Mouse (Mus musculus) embryonic stem cell, embryonic (primary cell): ENCODE data around the gene Gm29776.

Source experiments
- CTCF ChIA-PET, 4 experiments: fragments of 300-600 bp in 2 of 4; fragments of 350-600 bp in 2 of 4; sonication (Branson Sonifier 250); formaldehyde crosslinking; loops; one replicate each; lab custom pipeline; 2022; ENCODE audit warnings: inconsistent platforms in 2 of 4; lab: Charles Lee
- POLR2A ChIA-PET, 4 experiments: fragments of 300-600 bp in 2 of 4; fragments of 350-600 bp in 2 of 4; sonication (Branson Sonifier 250); formaldehyde crosslinking; loops; one replicate each; lab custom pipeline; 2022; ENCODE audit warnings: antibody characterized with exemption in 4 of 4, inconsistent platforms in 1 of 4; lab: Charles Lee

The Gm29776 gene

DNA sequence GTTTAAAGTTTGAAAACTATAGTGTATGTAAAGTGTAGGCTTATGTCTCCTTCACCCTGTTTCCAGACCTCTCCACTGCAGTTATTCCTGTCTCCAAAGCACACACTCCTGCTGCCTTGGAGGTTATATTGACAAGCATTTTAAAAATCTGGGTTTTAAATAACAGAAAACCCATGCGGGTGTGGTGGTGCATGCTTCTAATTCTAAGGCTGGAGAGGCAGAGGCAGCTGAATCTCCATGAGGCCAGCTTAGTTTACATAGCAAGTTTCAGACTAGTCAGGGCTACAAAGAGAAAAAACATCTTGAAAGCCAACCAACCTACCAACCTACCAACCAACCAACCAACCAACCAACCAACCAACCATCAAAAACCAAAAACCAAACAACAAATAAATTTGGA lies 16.8 kb upstream of the Gm29776 start:
- CTCF ChIA-PET: interaction anchor here (0.5 to 6.2 kb wide), 15 partner anchors 10 to 312 kb away, joined by 3 to 130 read pairs (median 4); no protein-coding TSS in a partner anchor
- POLR2A ChIA-PET: interaction anchor here in 3 of 4 experiments (0.9 to 4.3 kb wide), 12 partner anchors 9 to 282 kb away, joined by 3 to 27 read pairs (median 4); partner anchors contain the start of genes 1700123O20Rik (in 2 of the 3) and Acin1 (in 2 of the 3)

DNA sequence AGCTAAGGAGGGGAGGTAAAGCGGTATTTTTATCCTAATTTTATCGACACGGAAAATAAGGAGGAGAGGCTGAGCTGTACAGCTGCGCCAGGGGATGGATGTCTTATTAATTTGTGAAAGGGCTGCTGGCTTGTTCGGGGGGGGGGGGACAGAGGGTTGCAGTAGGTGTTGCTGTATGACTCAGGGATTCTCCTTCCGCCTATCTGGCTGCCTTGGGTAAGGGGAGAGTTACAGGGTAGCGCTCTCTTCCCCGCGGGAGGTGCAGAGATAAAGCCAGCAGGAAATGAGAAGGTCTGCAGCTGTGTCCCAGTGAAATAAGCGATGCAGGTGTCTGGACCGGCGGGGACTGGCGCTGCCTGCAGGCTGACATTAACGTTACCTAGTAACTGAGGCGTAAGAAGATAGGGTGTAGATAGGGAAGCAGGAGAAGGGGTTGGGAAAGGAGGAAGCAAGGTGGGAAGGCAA lies 16.0 kb upstream of the Gm29776 start:
- CTCF ChIA-PET: interaction anchor here (0.5 to 6.2 kb wide), 31 partner anchors 9 to 943 kb away, joined by 3 to 130 read pairs (median 4); partner anchors contain the start of gene Ngdn (in 1 of the 4)
- POLR2A ChIA-PET: interaction anchor here (0.6 to 4.3 kb wide), 15 partner anchors 8 to 265 kb away, joined by 3 to 27 read pairs (median 5); partner anchors contain the start of genes 1700123O20Rik (in 2 of the 4) and Acin1 (in 2 of the 4)

GRCm38 (mm10) chr14:54714121-54714520 lies 15.5 kb upstream of the Gm29776 start:
- CTCF ChIA-PET: interaction anchor here (0.6 to 6.2 kb wide), 29 partner anchors 8 to 943 kb away, joined by 3 to 130 read pairs (median 4); partner anchors contain the start of gene Ngdn (in 1 of the 4)
- POLR2A ChIA-PET: interaction anchor here (0.6 to 4.3 kb wide), 16 partner anchors 8 to 265 kb away, joined by 3 to 27 read pairs (median 4); partner anchors contain the start of genes 1700123O20Rik (in 2 of the 4) and Acin1 (in 2 of the 4)

DNA sequence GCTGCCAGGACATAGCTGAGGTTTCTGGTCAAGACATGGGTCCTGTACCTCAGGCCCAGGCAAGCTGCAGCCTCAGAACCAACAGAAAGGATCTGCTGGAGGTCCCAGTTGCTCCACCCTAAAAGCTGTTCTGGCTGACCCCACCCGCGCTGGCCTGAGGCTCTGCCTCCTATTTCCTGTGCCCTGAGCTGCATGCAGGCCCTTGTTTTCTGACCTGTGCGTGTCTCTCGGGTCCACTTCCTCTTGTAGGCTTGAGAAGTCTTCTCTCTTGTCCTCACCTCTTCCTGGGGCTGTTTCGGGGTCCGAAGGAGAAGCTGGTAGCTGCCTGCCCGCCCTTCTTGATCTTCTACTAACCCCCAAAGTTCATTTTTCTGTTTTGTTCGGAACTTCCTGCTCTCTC lies 14.2 kb upstream of the Gm29776 start:
- POLR2A ChIA-PET: interaction anchor here in 3 of 4 experiments (0.6 to 4.3 kb wide), 7 partner anchors 9 to 98 kb away, joined by 3 to 27 read pairs (median 7); partner anchors contain the start of genes 1700123O20Rik (in 1 of the 3) and Acin1 (in 1 of the 3)
- CTCF ChIA-PET: interaction anchor here (0.6 to 6.2 kb wide), 13 partner anchors 44 to 302 kb away, joined by 3 to 130 read pairs (median 4); partner anchors contain the start of gene Ngdn (in 1 of the 4)

DNA sequence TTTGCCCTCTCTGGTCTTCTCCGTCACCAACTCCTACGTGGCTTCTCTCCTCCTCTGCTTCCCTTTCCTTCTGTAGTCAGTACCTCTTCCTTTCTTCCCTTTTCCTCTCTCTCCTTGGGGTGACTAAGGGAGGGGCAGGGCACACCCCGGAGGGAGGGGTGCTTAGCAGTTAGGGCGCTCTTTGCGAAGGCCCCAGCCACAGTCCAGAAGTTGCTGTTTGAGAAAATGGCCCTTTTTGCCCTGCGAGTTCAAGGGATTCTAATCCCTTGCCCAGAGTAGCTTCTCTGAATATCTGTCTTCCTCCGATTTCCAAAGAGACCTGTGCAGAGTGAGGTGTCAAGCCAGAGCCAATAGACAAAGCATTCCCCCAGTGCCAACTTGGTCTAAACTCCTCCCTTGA lies 13.4 kb upstream of the Gm29776 start, which contains the start of gene Cebpe:
Gene Cebpe (minus strand): TSS at position 101 of the 400 bp plus-strand sequence.
- ChIA-PET CTCF (interaction anchor here (0.6 to 6.2 kb wide), 16 partner anchors 43 to 303 kb away, joined by 3 to 130 read pairs (median 4); partner anchors contain the start of genes Cdh24 (in 1 of the 4), Ngdn (in 1 of the 4) and Slc7a8 (in 1 of the 4)), POLR2A (interaction anchor here in 3 of 4 experiments (0.6 to 4.3 kb wide), 11 partner anchors 9 to 227 kb away, joined by 3 to 27 read pairs (median 5); partner anchors contain the start of genes 1700123O20Rik (in 1 of the 3), Acin1 (in 1 of the 3) and Ppp1r3e (in 1 of the 3))

DNA sequence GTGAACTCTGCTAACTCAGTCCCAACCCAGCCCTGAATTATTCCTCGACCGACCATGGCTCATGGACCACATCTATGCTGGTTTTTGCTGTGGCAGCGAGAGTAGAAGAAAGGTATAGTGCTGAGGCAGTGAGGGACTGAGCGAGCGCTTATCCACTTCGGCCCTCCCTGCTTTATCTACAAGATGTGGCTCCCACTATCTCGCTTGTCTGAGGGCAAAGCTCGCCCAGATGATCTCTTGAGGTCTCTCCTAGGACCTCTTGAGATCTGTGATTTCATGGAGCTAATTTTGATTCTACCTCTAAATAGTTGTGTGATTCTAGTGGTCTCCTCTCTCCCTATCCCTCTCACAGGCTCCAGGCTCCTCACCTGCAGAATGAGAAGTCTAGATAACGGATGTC lies 10.4 kb upstream of the Gm29776 start:
- POLR2A ChIA-PET: no interaction called here

GRCm38 (mm10) chr14:54706589-54707320 lies 8.1 kb upstream of the Gm29776 start:
- POLR2A ChIA-PET: interaction anchor here in 3 of 4 experiments (0.6 to 1.0 kb wide), 6 partner anchors 8 to 308 kb away, joined by 3 to 4 read pairs (median 3); partner anchors contain the start of genes 1700123O20Rik (in 2 of the 3) and Ngdn (in 1 of the 3)
- CTCF ChIA-PET: interaction anchor here (0.5 to 2.2 kb wide), 8 partner anchors 7 to 179 kb away, joined by 3 to 10 read pairs (median 4); partner anchors contain the start of gene Acin1 (in 1 of the 4)

More for the DNA sequence above, 10.4 kb upstream of the Gm29776 start:
- CTCF ChIA-PET: interaction anchor here in 1 of 4 experiments (0.7 kb wide), 1 partner anchor 756 kb away, joined by 3 read pairs; no protein-coding TSS in a partner anchor

DNA sequence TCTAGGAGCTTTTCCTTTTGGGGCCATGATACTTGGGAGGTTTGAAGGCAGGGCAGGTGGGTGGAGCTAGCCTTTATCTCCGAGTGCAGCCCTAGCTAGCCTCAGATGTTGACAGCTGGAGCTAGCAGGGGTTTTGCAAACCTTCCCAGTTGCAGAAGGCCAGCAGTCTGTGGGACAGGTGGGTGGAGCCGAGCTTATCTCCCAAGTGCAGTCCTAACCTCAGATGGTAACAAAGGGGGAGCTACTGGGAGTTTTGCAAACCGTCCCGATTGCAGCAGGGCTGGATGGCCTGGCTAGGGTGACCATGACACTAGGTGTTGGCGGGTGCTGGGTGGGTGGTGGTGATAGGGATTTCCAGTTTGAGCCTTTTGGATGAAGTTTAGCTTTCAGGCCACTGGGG lies 7.2 kb upstream of the Gm29776 start:
- POLR2A ChIA-PET: interaction anchor here (0.6 to 1.8 kb wide), 9 partner anchors 9 to 309 kb away, joined by 3 to 6 read pairs (median 4); partner anchors contain the start of genes 1700123O20Rik (in 4 of the 4), Acin1 (in 2 of the 4) and Ngdn (in 1 of the 4)

DNA sequence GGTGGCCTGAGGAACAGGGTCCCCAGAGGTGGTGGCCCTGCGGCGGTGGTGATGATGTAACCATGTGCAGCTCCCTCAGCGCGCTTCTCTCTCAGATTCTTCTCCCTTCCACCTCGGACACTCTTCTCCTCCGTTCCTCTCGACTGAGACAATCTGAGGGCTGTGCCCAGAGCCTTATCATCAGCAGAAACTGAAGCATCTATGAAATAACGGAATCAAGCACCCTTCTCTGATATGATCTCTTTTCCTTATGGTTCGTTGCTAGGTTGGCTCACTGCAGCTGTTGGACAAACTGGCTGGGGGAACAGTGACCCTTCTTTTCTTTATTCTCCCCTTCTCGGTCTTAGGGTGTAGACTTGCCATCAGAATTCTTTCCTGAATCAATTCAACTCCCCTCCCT lies 4.6 kb upstream of the Gm29776 start:
- ChIA-PET CTCF (interaction anchor here in 3 of 4 experiments (0.5 to 3.8 kb wide), 4 partner anchors 44 to 140 kb away, joined by 3 to 17 read pairs (median 8); no protein-coding TSS in a partner anchor), POLR2A (interaction anchor here in 2 of 4 experiments (1.0 to 2.3 kb wide), 2 partner anchors 9 to 220 kb away, joined by 3 to 7 read pairs; partner anchors contain the start of gene Cebpe (in 1 of the 2))

More for the DNA sequence above, 7.2 kb upstream of the Gm29776 start:
- CTCF ChIA-PET: interaction anchor here in 3 of 4 experiments (0.6 to 2.2 kb wide), 14 partner anchors 8 to 138 kb away, joined by 3 to 10 read pairs (median 4); partner anchors contain the start of gene Acin1 (in 1 of the 3)

GRCm38 (mm10) chr14:54701298-54701697 lies 2.7 kb upstream of the Gm29776 start:
- ChIA-PET CTCF (interaction anchor here in 3 of 4 experiments (0.5 to 3.8 kb wide), 11 partner anchors 9 to 284 kb away, joined by 3 to 17 read pairs (median 3); partner anchors contain the start of genes Haus4 (in 1 of the 3) and Slc7a7 (in 1 of the 3)), POLR2A (interaction anchor here in 2 of 4 experiments (0.6 to 4.3 kb wide), 3 partner anchors 15 to 1003 kb away, joined by 3 to 18 read pairs (median 4); partner anchors contain the start of genes 1700123O20Rik (in 1 of the 2) and Acin1 (in 1 of the 2))

GRCm38 (mm10) chr14:54699586-54699985 lies 953 bp upstream of the Gm29776 start:
- POLR2A ChIA-PET: interaction anchor here in 3 of 4 experiments (0.5 to 4.3 kb wide), 10 partner anchors 10 to 392 kb away, joined by 3 to 18 read pairs (median 3); partner anchors contain the start of genes 1700123O20Rik (in 3 of the 3), Acin1 (in 2 of the 3) and Haus4 (in 1 of the 3)
- CTCF ChIA-PET: interaction anchor here in 2 of 4 experiments (0.8 to 2.2 kb wide), 5 partner anchors 30 to 100 kb away, joined by 3 to 7 read pairs (median 4); no protein-coding TSS in a partner anchor

GRCm38 (mm10) chr14:54696752-54697151 lies 1.9 kb downstream of the Gm29776 start:
- POLR2A ChIA-PET: interaction anchor here in 3 of 4 experiments (1.1 to 3.5 kb wide), 5 partner anchors 10 to 79 kb away, joined by 3 to 15 read pairs (median 4); partner anchors contain the start of genes 1700123O20Rik (in 3 of the 3), Acin1 (in 3 of the 3) and Psmb5 (in 1 of the 3)
- CTCF ChIA-PET: interaction anchor here in 1 of 4 experiments (0.6 to 1.0 kb wide), 2 partner anchors 11 to 17 kb away, joined by 4 read pairs; partner anchors contain the start of genes 1700123O20Rik and Acin1

- ChIA-PET POLR2A (interaction anchor here in 3 of 4 experiments (0.6 to 3.5 kb wide), 6 partner anchors 9 to 216 kb away, joined by 3 to 15 read pairs (median 5); partner anchors contain the start of genes 1700123O20Rik (in 2 of the 3) and Acin1 (in 2 of the 3)), CTCF (interaction anchor here in 3 of 4 experiments (0.6 to 2.6 kb wide), 7 partner anchors 9 to 171 kb away, joined by 3 to 11 read pairs (median 5); partner anchors contain the start of genes 1700123O20Rik (in 1 of the 3), Acin1 (in 1 of the 3) and Cdh24 (in 1 of the 3))
Measured at GRCm38 (mm10) chr14:54695042-54695441, 3.6 kb downstream of the Gm29776 start.

- ChIA-PET POLR2A (interaction anchor here in 3 of 4 experiments (0.6 to 2.4 kb wide), 46 partner anchors 8 to 464 kb away, joined by 3 to 18 read pairs (median 7); partner anchors contain the start of genes Cdh24 (in 2 of the 3), Cebpe (in 2 of the 3), Gm29776 (in 2 of the 3) and Psmb5 (in 2 of the 3)), CTCF (interaction anchor here in 3 of 4 experiments (0.5 to 2.1 kb wide), 8 partner anchors 18 to 163 kb away, joined by 3 to 28 read pairs (median 4); partner anchors contain the start of gene Cdh24 (in 1 of the 3))
Measured at GRCm38 (mm10) chr14:54687251-54687650, 11.4 kb downstream of the Gm29776 start.

DNA sequence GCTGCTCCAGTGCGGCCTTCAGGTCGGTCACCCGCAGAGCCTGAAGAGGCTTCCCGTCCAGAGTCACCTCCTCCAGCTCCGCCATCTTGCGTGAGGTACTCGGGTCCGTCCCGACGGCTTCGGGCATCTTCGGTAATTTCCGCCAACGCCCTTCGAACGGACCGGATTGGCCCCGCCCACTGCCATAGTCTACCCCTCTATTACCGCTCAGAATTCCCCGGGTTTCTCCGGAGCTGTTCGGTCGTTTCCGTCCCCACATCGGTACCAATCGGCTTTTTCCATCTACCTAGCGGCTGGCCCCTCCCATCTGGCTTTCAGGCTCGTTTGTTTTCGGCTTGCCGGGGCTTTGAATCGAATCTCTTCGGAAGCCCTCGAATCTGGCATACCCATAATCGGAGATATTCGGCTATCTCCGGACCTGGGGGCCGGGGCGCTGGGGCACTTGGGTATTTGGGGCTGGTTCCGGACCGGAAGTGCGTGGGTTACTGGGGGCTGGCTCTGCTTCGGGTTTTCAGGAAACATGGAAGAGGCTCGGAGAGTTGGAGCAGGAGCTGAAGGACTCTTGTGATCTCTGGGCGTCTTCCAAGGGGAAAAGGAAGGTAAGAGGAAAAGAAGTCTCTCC lies 12.0 kb downstream of the Gm29776 start, which contains the start of gene Acin1:
Gene Acin1 (minus strand): TSS at position 410 of the 622 bp plus-strand sequence.
- ChIA-PET POLR2A (interaction anchor here (0.6 to 2.4 kb wide), 99 partner anchors 8 to 463 kb away, joined by 3 to 18 read pairs (median 4); partner anchors contain the start of genes Psmb5 (in 3 of the 4), Cdh24 (in 2 of the 4), Cebpe (in 2 of the 4) and Efs (in 2 of the 4)), CTCF (interaction anchor here (0.5 to 2.1 kb wide), 32 partner anchors 8 to 273 kb away, joined by 3 to 28 read pairs (median 4); partner anchors contain the start of genes Cdh24 (in 2 of the 4), 4931414P19Rik (in 1 of the 4), Gm17606 (in 1 of the 4) and Slc7a7 (in 1 of the 4))
